Mouse (Mus musculus): ENCODE data around the gene Tpte.

GRCm38 (mm10) chr8:22359882-22360281 is 76.6 kb downstream of the Tpte start:
- TF ChIP-seq CTCF (IDR thresholded peaks at IDR 0.05; ENCODE audit: control insufficient read depth, insufficient read depth, insufficient read length) = no peak
- TF ChIP-seq CEBPB (IDR thresholded peaks at IDR 0.05; ENCODE audit: low read depth) = no peak
- TF ChIP-seq MYOG (IDR thresholded peaks at IDR 0.05; ENCODE audit: control insufficient read depth, extremely low read depth, insufficient read length) = no peak

Data from C2C12 (cell line).